Mouse (Mus musculus) T-cell, adult 2 months (primary cell): Measurements from ENCODE around the gene Ugt2b1.
"Not testable (repeated sequence)": the region's sequence is repeated elsewhere in the genome, so short reads cannot be mapped to it uniquely, and the experiment has no call there.

Experiments used
- DNase-seq: peaks from one replicate; pipeline ENCODE4 v3.0.0; 2022; ENCODE audit warnings: low spot score

Ugt2b1 gene

GRCm38 (mm10) chr5:86926426-86926825 is at the start of gene Ugt2b1:
TSS of gene Ugt2b1 (minus strand) at chr5:86926530.
- no peak for DNase-seq

- DNase-seq = not testable (repeated sequence)
These were observed 40.9 kb upstream of the Ugt2b1 start for GRCm38 (mm10) chr5:86967271-86967670.

GRCm38 (mm10) chr5:86962849-86963248 is 36.5 kb upstream of the Ugt2b1 start:
- DNase-seq = not testable (repeated sequence)

- DNase-seq = no peak
These were observed 35.4 kb upstream of the Ugt2b1 start for GRCm38 (mm10) chr5:86961587-86962358.

- DNase-seq = no peak
These were observed 34.2 kb upstream of the Ugt2b1 start for GRCm38 (mm10) chr5:86960504-86960903.

GRCm38 (mm10) chr5:86942111-86942510 is 15.8 kb upstream of the Ugt2b1 start:
- DNase-seq = no peak

GRCm38 (mm10) chr5:86920661-86921233 is 5.6 kb downstream of the Ugt2b1 start:
- no peak for DNase-seq

- no peak for DNase-seq
These were observed 14.8 kb downstream of the Ugt2b1 start for GRCm38 (mm10) chr5:86911357-86912099.

GRCm38 (mm10) chr5:86910770-86911169 is 15.6 kb downstream of the Ugt2b1 start:
- DNase-seq = no peak

GRCm38 (mm10) chr5:86906758-86907157 is 19.6 kb downstream of the Ugt2b1 start, which contains the start of gene Ugt2b34:
TSS of gene Ugt2b34 (minus strand) at chr5:86906937.
- DNase-seq = no peak

- DNase-seq = no peak
These were observed 36.4 kb downstream of the Ugt2b1 start for GRCm38 (mm10) chr5:86889933-86890332.

- no peak for DNase-seq
These were observed 37.9 kb downstream of the Ugt2b1 start for GRCm38 (mm10) chr5:86888420-86888819.

GRCm38 (mm10) chr5:86887081-86887480 is 39.2 kb downstream of the Ugt2b1 start:
- no peak for DNase-seq

- DNase-seq = no peak
These were observed 39.7 kb downstream of the Ugt2b1 start for GRCm38 (mm10) chr5:86886620-86887019.

- DNase-seq = no peak
These were observed 54.5 kb downstream of the Ugt2b1 start for GRCm38 (mm10) chr5:86871877-86872276.
